Mouse (Mus musculus) cerebellum, adult 2 months (tissue): ENCODE measurements at regions not wholly inside any gene's neighbourhood (a gene's known extent, or its start where the extent isn't known, plus 50 kb on each side); places are given as distances from the start of the nearest gene placed in this dataset.

Experiments used
- CTCF ChIP-seq: fragments of 200-500 bp; IDR thresholded peaks from 2 replicates; pipeline ENCODE4 v1.5.1; 2011; ENCODE audit warnings: low read depth, mild to moderate bottlenecking, control low read depth, low read length, moderate library complexity, borderline replicate concordance; ENCODE audit not compliant: insufficient read depth
- POLR2A ChIP-seq: fragments of 200-500 bp; IDR thresholded peaks from 2 replicates; pipeline ENCODE4 v1.6.1; 2011; ENCODE audit warnings: low read length, control low read depth, borderline replicate concordance; ENCODE audit not compliant: insufficient read depth

DNA sequence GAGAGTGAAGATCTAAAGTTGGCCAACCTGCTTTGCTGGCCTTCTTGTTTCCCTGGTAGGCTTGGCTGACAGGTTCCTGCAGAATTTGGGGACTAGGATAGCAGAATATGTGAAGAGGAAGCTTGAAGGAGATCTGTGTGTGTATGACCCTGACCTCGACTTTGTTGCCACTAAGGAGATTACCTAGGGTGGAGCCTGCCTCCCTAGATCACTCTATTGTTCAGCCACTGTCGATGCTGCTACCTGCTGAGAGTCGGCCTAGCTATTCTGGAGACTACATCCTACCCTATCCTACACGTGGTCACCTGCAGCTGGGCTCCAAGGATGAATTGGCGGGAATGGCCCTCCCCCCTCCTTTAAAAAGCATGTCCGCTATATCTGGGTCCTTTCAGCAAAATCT, 95.1 kb downstream of the Atp6ap1l start:
- no peak for TF ChIP-seq CTCF
- TF ChIP-seq POLR2A: no peak
